Mouse (Mus musculus): ENCODE results near the gene Nxn. TPM values are rescaled to one million over a fixed set of nuclear protein-coding genes. Genes with fewer than 3 reads are reported as not detected.
A peak's percentile ranks its signal among the peaks of the same experiment; 100 is the strongest.

Nxn gene
- polyA plus RNA-seq, 1 experiment from 2014 or later = 58.6 TPM

DNA sequence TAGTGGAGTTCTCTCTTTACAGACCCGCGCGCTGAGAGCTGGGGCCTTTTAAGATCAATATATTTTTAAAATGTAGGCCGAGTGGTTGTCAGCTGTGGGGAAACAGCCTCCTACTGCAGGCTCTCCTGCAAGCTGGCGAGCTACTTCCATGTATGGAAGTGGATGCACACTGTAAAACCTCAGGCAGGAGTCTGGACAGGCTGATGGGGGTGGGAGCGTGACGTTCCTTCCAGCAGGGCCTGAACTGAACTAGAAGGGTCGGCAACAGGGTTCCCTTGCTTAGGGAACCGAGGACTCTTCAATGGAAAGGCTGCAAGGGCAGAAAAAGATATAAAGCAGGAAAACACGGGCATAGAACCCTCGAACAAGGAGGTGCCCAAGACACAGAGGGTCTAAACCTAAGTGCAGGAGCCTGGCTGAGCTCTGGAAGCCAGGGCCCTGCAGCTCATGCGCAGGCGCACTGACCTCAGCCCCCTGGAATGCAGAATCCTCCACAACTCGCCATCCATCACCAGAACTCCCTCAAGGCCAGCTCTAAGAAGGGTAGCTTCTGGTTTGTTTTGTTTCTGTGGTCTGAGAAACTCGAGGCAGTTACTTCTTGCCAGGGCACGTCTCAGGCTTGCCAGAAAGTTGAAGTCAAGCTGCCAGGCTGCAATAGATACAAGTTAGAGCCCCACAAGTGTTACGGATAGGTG is 24.3 kb downstream of the Nxn start:
- H3K4me1 ChIP-seq = peaks cover 43% of the 10 kb centered on the region
- H3K36me3 ChIP-seq (replicated peaks) = no peaks in the 10 kb centered on the region
- no peak overlapping the region for H3K4me2 ChIP-seq
- ATAC-seq (ENCODE audit: low FRiP score) = no peak
- no peak overlapping the region for H3K9ac ChIP-seq
- H3K9me3 ChIP-seq = no peaks in the 10 kb centered on the region
- H3K27me3 ChIP-seq = no peaks in the 10 kb centered on the region
- 0 out of 2 replicates have a peak overlapping the region, but pooled peaks have one; percentile 9 for H3K27ac ChIP-seq
- no peak overlapping the region for H3K4me3 ChIP-seq (replicated peaks)
- WGBS = 74% methylated on average over 17 of the region's 17 CpGs

DNA sequence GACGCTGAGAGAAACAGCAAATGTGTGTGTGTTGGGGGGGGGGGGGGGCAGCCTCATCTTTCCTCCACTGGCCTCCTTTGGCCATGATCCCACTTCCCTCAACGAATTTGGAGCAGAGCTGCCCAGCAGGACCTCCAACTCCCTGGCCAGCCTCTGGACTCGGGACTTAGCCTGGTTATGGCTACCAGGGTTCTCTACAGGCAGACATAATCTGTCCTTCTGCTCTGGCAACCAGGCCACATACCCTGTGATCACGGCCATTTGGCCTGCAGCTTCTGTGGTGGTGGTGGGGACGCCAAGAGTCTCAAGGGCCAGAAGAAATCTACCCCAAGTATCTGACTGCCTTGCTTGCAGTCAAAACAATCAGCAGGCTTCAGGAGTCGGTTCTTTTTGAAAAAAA is 26.4 kb downstream of the Nxn start:
- no peaks in the 10 kb centered on the region for H3K27me3 ChIP-seq
- H3K9me3 ChIP-seq = no peaks in the 10 kb centered on the region
- H3K9ac ChIP-seq = no peak overlapping the region
- no peaks in the 10 kb centered on the region for H3K36me3 ChIP-seq (replicated peaks)
- H3K4me1 ChIP-seq = peaks cover 39% of the 10 kb centered on the region
- H3K4me2 ChIP-seq = no peak overlapping the region
- H3K4me3 ChIP-seq (replicated peaks) = no peak overlapping the region
- WGBS = 53% methylated on average over 6 of the region's 6 CpGs
- H3K27ac ChIP-seq = 0 out of 2 replicates have a peak overlapping the region, but pooled peaks have one; percentile 38
- no peak for ATAC-seq (ENCODE audit: low FRiP score)

DNA sequence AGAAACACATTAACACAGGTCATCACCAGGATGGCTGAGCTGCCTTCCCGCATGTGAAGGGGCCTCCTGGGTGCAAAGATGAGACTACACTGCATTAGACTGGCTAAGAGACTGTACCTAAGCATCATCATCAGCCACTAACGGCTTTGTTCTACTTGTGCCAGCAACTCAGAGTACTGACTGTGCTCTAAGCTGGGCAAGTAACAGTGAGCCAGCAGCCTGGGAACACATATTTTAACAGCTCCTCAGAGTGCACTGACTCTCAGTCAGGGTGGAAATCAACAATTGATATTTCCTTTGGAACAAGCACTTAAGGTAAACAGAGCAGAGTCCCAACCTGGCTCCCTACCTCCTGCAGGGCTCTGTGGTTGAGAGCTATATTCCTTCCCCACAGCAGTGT is 26.8 kb downstream of the Nxn start:
- WGBS = 82% methylated on average over 2 of the region's 2 CpGs
- Histone ChIP-seq H3K9ac (no peak overlapping the region), H3K4me3 (replicated peaks) (no peak overlapping the region), H3K27me3 (no peaks in the 10 kb centered on the region), H3K27ac (peak overlapping the region; percentile 42; the same call in 1 of the 2 replicates), H3K4me1 (peaks cover 35% of the 10 kb centered on the region), H3K4me2 (no peak overlapping the region), H3K36me3 (replicated peaks) (no peaks in the 10 kb centered on the region), H3K9me3 (no peaks in the 10 kb centered on the region)
- no peak for ATAC-seq (ENCODE audit: low FRiP score)

DNA sequence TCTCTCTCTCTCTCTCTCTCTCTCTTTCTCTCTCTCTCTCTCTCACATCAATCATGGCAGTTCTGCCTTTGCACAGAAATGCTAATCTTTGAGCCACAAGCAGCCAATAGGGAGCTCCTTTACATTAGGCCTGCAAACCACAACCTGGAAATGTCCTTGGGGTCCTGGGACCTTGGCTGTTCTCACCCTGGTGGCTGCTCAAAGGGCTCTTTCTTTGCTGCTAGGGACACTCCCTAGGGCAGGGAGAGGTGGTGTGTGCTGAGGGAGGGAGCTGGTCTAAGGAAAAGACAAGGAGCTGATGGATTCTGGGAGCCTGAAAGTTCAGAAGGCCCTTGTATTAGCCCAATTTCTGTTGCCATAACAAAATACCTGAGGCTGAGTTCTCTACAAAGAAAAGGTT is 28.4 kb downstream of the Nxn start:
- H3K36me3 ChIP-seq (replicated peaks) = 0 out of 2 replicates have a peak, but pooled peaks cover 7% of the 10 kb centered on the region
- 0 out of 2 replicates have a peak overlapping the region, but pooled peaks have one; percentile 25 for H3K27ac ChIP-seq
- H3K4me2 ChIP-seq = no peak overlapping the region
- H3K9me3 ChIP-seq = no peaks in the 10 kb centered on the region
- H3K4me1 ChIP-seq = peaks cover 35% of the 10 kb centered on the region
- no peak for ATAC-seq (ENCODE audit: low FRiP score)
- no peaks in the 10 kb centered on the region for H3K27me3 ChIP-seq
- no peak overlapping the region for H3K4me3 ChIP-seq (replicated peaks)
- no peak overlapping the region for H3K9ac ChIP-seq

DNA sequence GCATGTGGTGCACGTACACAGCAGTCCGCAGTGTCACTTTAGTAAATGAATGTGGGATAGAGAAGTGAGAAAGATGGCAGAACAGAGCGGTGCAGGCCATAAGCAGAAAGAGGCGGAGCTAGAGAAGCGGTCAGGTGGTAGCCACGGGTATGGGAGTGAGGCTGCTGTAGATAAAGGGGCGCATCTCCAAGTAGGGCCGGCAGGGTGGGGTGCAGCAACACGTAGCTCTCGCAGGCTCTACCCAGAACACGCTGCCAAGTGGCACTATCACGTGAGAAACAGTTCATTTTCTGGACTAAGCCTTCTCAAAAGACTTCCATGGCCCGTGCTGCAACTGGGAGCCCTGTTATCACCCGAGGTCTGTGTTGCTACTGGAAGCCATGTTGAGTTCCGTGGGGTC is 32.2 kb downstream of the Nxn start:
- no peak overlapping the region for H3K4me2 ChIP-seq
- no peak for ATAC-seq (ENCODE audit: low FRiP score)
- 92% methylated on average over 15 of the region's 15 CpGs for WGBS
- no peak overlapping the region for H3K27ac ChIP-seq
- 0 out of 2 replicates have a peak, but pooled peaks cover 7% of the 10 kb centered on the region for H3K36me3 ChIP-seq (replicated peaks)
- H3K9ac ChIP-seq = no peak overlapping the region
- H3K9me3 ChIP-seq = no peaks in the 10 kb centered on the region
- H3K27me3 ChIP-seq = no peaks in the 10 kb centered on the region
- no peak overlapping the region for H3K4me3 ChIP-seq (replicated peaks)
- H3K4me1 ChIP-seq = peaks cover 23% of the 10 kb centered on the region

DNA sequence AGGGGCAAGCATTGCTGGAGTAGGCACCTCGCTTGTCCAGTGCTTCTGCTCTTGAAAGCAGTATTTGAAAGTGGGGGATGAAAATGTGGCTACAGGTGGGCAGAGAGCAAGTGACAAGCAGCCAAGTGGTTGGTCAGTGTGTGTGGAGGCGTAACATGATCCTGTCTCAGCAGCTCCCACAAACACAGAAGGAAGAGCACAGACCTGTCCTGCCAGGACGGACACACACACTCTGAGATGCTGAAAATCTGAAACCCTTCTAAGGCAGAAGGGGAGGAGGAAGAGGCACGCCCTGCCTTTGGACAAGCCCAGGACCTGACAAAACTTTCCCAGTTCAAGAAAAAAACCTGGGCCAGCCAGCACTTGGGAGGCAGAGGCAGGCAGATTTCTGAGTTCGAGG is 34.9 kb downstream of the Nxn start:
- peaks cover 40% of the 10 kb centered on the region for H3K4me1 ChIP-seq
- no peak overlapping the region for H3K4me3 ChIP-seq (replicated peaks)
- no peak overlapping the region for H3K4me2 ChIP-seq
- no peak overlapping the region for H3K9ac ChIP-seq
- no peaks in the 10 kb centered on the region for H3K27me3 ChIP-seq
- no peak for ATAC-seq (ENCODE audit: low FRiP score)
- H3K36me3 ChIP-seq (replicated peaks) = 0 out of 2 replicates have a peak, but pooled peaks cover 7% of the 10 kb centered on the region
- H3K27ac ChIP-seq = peak overlapping the region; percentile 65
- WGBS = 71% methylated on average over 5 of the region's 5 CpGs
- no peaks in the 10 kb centered on the region for H3K9me3 ChIP-seq

DNA sequence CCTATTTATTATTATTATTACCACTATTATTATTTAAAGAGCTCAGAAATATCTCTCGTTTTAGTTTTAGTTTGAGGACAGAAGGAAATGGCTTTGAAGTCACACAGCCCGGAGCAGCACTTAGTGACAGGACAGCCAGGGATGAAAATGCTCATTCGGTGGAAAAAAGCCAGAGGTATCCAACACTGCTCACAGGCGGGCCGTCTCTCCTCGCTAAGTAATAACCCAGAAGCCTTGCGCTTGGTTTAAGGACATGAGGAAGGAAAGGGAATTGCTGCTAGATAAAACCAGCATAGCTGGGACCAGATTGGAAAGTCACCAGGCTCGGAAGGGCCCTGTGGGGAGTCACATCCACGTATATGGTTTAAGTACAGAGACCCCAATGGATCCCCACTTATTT is 35.3 kb downstream of the Nxn start:
- Histone ChIP-seq H3K9me3 (no peaks in the 10 kb centered on the region), H3K4me1 (peaks cover 44% of the 10 kb centered on the region), H3K27me3 (no peaks in the 10 kb centered on the region), H3K4me3 (replicated peaks) (no peak overlapping the region), H3K9ac (no peak overlapping the region), H3K4me2 (peak overlapping the region; percentile 8; the same call in 1 of the 2 replicates), H3K27ac (peak overlapping the region; percentile 65), H3K36me3 (replicated peaks) (0 out of 2 replicates have a peak, but pooled peaks cover 7% of the 10 kb centered on the region)
- WGBS = 35% methylated on average over 9 of the region's 9 CpGs
- ATAC-seq (ENCODE audit: low FRiP score) = no peak

DNA sequence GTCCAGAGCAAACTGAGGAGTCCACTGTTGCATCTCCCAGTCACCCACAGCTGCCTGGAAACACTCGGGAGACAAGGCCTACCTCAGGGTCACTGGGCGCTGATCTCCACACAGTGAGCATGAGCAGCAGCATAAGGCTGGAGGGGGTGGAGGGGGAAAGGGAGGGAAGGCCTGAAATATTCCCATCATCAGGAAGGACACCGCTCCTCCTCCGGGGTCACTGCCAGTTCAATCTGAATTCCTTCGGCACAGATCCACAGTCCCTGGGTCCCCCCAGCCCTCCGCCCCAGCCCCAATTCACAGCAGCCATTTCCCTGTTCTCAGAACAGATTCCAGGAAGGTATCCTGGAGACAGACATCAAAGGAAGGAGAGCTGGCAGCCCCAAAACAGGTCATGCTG is 35.8 kb downstream of the Nxn start:
- H3K4me1 ChIP-seq = peaks cover 48% of the 10 kb centered on the region
- H3K4me3 ChIP-seq (replicated peaks) = no peak overlapping the region
- WGBS = 41% methylated on average over 6 of the region's 6 CpGs

DNA sequence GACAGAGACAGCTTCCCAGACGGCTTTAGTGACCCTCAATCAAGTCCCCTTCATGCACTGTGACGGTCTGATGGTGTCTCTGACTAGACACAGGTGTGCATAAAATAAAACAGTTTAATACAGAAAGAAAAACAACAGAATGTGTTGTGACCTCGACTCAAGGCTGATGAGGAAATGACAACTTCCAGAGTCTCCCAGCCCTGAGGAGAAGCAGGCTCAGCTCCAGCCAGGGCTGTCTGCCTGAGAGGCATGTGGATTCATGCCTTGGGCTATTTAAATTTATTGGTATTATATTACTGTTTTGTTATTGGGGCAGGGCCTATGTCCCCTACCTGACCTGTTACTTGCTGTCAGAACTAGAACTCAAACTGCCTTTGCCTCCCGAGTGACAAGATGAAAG is 37.5 kb downstream of the Nxn start:
- WGBS = 78% methylated on average over 4 of the region's 4 CpGs
- no peak for ATAC-seq (ENCODE audit: low FRiP score)
- no peak overlapping the region for H3K4me3 ChIP-seq (replicated peaks)
- H3K4me1 ChIP-seq = peaks cover 61% of the 10 kb centered on the region
- no peaks in the 10 kb centered on the region for H3K9me3 ChIP-seq
- H3K27ac ChIP-seq = no peak overlapping the region
- no peak overlapping the region for H3K9ac ChIP-seq
- H3K4me2 ChIP-seq = no peak overlapping the region
- no peaks in the 10 kb centered on the region for H3K27me3 ChIP-seq
- 0 out of 2 replicates have a peak, but pooled peaks cover 3% of the 10 kb centered on the region for H3K36me3 ChIP-seq (replicated peaks)

More for the DNA sequence above, 35.8 kb downstream of the Nxn start:
- ATAC-seq (ENCODE audit: low FRiP score) = no peak
- Histone ChIP-seq H3K9ac (peak overlapping the region; percentile 5; the same call in 1 of the 2 replicates), H3K36me3 (replicated peaks) (0 out of 2 replicates have a peak, but pooled peaks cover 7% of the 10 kb centered on the region), H3K9me3 (no peaks in the 10 kb centered on the region), H3K4me2 (peak overlapping the region; percentile 8; the same call in 1 of the 2 replicates), H3K27me3 (no peaks in the 10 kb centered on the region), H3K27ac (peak overlapping the region; percentile 65)

DNA sequence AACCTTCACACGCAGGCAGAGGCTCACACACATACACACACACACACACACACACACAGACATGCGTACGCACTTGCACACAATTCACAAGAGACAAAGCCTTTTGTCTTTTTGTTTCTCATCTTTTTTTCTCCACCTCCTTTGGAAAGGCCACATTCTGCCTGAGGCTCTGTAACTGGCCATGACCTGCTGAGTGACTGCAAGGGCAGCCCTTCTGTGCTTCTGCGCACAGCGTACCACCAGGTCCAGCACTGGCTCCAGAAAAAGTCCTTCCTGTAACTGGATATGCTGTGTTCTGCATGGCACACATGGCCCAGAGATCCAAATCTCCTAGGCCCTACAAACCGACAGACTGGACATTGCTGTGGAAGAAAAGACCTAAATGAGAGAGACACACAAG is 38.7 kb downstream of the Nxn start:
- 48% methylated on average over 6 of the region's 6 CpGs for WGBS
- H3K27ac ChIP-seq = peak overlapping the region; percentile 38; the same call in 1 of the 2 replicates
- no peaks in the 10 kb centered on the region for H3K27me3 ChIP-seq
- no peak overlapping the region for H3K4me2 ChIP-seq
- no peak overlapping the region for H3K9ac ChIP-seq
- H3K9me3 ChIP-seq = no peaks in the 10 kb centered on the region
- H3K4me1 ChIP-seq = peaks cover 70% of the 10 kb centered on the region
- ATAC-seq (ENCODE audit: low FRiP score) = no peak
- no peak overlapping the region for H3K4me3 ChIP-seq (replicated peaks)
- no peaks in the 10 kb centered on the region for H3K36me3 ChIP-seq (replicated peaks)

DNA sequence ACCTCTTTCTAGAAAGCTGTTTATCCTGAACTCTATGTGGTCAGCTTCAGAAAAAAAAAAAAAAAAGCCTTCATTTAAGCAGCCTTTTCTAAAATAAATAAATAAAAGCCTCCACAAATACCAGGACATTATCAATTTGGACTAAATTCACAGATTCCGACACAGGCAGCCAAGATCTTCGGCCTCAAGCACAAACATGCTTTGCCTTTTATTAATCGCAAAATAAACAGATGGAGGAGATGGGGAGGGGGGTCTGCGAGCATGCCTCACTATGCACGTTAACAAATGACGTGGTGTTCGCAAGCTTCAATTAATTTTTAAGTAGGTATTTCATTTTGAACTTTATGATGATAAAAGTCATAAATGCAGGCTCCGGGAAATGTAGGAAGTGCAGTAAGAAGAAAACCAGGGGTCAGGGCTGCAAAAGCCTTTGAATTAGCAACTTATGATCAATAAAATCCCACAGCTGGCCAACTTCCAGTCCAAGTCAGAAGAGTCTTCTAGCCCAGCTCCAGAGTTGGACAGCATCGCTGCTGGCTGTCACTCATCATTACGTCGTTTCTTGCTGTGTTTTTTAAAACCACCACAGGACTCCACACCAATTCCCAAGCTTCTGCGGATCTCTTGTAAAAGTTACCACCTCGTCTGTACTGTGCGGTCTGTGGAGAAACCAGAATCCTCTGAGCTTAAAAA is 40.2 kb downstream of the Nxn start:
- Histone ChIP-seq H3K4me3 (replicated peaks) (no peak overlapping the region), H3K9ac (no peak overlapping the region), H3K27me3 (no peaks in the 10 kb centered on the region), H3K27ac (peak overlapping the region; percentile 25; the same call in 1 of the 2 replicates), H3K36me3 (replicated peaks) (no peaks in the 10 kb centered on the region), H3K4me1 (peaks cover 74% of the 10 kb centered on the region), H3K4me2 (no peak overlapping the region), H3K9me3 (no peaks in the 10 kb centered on the region)
- ATAC-seq (ENCODE audit: low FRiP score) = no peak
- WGBS = 29% methylated on average over 14 of the region's 14 CpGs

DNA sequence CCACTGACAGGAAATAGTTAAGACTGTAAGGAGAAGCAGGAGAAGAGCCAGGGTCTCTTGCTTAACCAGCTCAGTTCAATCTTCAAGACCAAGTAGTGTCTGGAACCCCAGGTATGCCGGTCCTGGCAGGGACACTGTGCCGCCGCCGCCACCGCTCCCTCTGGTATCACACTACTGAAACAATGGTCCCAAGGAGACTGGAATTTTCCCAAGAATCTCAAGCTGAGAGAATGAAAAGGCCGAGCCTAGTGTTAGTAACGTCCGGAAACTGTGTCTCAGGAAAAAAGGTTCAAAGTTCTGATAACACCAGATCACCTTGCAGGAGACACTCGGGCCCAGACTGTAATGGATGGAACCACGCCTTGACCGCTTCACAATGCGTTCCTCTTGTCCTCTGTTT is 41.5 kb downstream of the Nxn start:
- no peaks in the 10 kb centered on the region for H3K36me3 ChIP-seq (replicated peaks)
- H3K27me3 ChIP-seq = no peaks in the 10 kb centered on the region
- H3K4me3 ChIP-seq (replicated peaks) = no peak overlapping the region
- no peak overlapping the region; the same call in 1 of the 2 replicates for H3K4me2 ChIP-seq
- 26% methylated on average over 12 of the region's 12 CpGs for WGBS
- H3K9ac ChIP-seq = no peak overlapping the region
- peaks cover 75% of the 10 kb centered on the region for H3K4me1 ChIP-seq
- H3K27ac ChIP-seq = peak overlapping the region; percentile 59; the same call in 1 of the 2 replicates
- no peak for ATAC-seq (ENCODE audit: low FRiP score)
- H3K9me3 ChIP-seq = no peaks in the 10 kb centered on the region
